In the genomic region with DNA sequence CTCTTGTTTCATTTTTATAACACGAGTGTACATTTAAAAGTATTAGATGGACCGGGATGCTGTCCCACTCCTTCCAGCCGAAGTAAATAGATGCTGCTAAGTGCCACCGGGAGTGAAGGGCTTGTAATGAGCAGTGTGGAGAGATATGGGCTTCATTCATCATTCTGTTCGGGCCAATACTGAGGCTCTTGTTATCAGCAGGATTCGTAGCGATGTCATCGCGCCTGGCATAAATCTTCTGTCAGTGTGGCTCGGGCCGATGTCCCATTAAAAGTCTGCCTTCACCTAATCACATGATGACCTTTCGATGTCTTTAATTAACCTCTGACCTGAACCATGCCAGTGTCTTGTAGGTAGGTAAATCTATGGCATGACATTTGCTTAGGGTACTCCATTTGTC, we compare ENCODE assay signal across 23 mouse cellular contexts.
"Had no signal": no experiment of that assay in that cellular context is flagged by ENCODE, and none has a peak within 500 bp of the region (broad histone marks: within the 10 kb centered on the region; RNA-seq: fewer than 3 reads in every experiment).

No protein-coding gene starts in this region.

- ATAC-seq: liver, postnatal 0 days; lung, postnatal 0 days; midbrain, embryonic 13.5 days; midbrain, embryonic 16.5 days had no signal

- H3K4me2 ChIP-seq: limb, embryonic 12.5 days; limb, embryonic 15.5 days; liver, embryonic 11.5 days; lung, embryonic 14.5 days; midbrain, embryonic 13.5 days had no signal

- H3K4me3 ChIP-seq: limb, embryonic 12.5 days; limb, embryonic 15.5 days; midbrain, embryonic 10.5 days; midbrain, embryonic 13.5 days; myocyte had no signal

- H3K27me3 ChIP-seq: limb, embryonic 15.5 days; midbrain, embryonic 13.5 days had no signal

- H3K9me3 ChIP-seq: limb, embryonic 12.5 days; limb, embryonic 15.5 days; midbrain, embryonic 10.5 days; midbrain, embryonic 13.5 days had no signal

- H3K36me3 ChIP-seq: limb, embryonic 12.5 days; limb, embryonic 15.5 days; midbrain, embryonic 10.5 days; midbrain, embryonic 13.5 days had no signal

- H3K9ac ChIP-seq: limb, embryonic 12.5 days; limb, embryonic 15.5 days; liver, embryonic 14.5 days; liver, postnatal 0 days; lung, embryonic 14.5 days; midbrain, embryonic 13.5 days had no signal

- H3K27ac ChIP-seq: limb, embryonic 12.5 days; limb, embryonic 15.5 days; liver, embryonic 14.5 days; macrophage; midbrain, embryonic 10.5 days; midbrain, embryonic 13.5 days; stomach, postnatal 0 days had no signal

- H3K4me1 ChIP-seq: limb, embryonic 12.5 days; limb, embryonic 15.5 days; midbrain, embryonic 13.5 days had no signal

- DNase-seq: kidney, adult 9 months; kidney, postnatal 14 days; kidney, postnatal 4 days; left cerebral cortex, postnatal 4 days; liver, postnatal 0 days; lung, embryonic 14.5 days; right cerebral cortex, adult 18-20 months; right cerebral cortex, postnatal 14 days; right cerebral cortex, postnatal 4 days; thymus, adult 2 months; thymus, postnatal 14 days; thymus, postnatal 4 days had no signal
